Mouse (Mus musculus) c-Kit-negative CD71-positive TER-119-positive erythroid progenitor cells, embryonic 14.5 days (primary cell): ENCODE data around the gene Rpp25l.
"Not testable (repeated sequence)": the region's sequence is repeated elsewhere in the genome, so short reads cannot be mapped to it uniquely, and the experiment has no call there.

Experiments used
- DNase-seq: peaks from one replicate; pipeline ENCODE4 v3.0.0-alpha.2; 2013; ENCODE audit warnings: low read depth, low spot score

Rpp25l gene

DNA sequence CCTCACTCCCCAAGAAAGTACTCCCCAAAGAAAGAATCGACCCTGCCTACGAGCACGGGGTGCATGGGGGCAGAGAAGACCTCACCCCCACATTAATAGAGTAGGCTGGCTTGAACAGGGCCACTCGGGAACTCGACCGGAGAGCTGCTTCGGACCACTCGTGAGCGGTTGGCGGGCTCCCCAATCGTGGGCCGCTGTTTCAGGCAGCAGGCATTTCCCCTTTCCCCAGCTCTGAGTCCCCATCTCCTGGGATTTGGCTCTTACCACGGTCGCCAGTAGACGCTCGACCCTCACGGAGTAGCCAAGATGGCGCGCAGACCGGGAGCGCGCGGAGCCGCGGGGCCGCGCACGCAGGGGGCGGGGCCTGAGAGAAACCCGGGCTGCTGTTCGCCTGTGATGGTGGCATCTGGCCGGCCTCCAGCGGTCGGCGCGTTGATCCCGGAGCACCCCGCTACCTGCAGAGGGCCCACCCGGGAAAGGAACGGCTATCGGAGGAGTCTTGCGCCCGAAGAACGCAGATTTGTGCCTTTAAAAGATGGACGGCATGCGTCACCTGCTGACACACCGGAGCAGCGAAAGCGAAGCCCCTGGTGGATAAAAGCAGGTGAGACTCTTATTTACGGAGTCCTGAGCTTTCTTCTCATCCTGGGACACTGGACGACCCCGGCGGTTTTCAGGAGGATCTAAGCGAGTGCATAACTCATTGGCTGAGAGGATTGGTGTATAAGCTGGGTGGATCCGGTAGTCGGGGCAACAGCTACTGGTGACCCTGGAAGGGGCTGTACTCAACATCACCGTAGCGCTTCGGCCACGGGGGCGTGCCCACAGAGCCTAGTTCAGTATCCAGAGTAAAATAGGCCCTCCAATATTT, at the start of gene Rpp25l:
TSS of gene Rpp25l (minus strand) at position 338 of the 871 bp plus-strand sequence.
- peak; percentile 86 for DNase-seq

DNA sequence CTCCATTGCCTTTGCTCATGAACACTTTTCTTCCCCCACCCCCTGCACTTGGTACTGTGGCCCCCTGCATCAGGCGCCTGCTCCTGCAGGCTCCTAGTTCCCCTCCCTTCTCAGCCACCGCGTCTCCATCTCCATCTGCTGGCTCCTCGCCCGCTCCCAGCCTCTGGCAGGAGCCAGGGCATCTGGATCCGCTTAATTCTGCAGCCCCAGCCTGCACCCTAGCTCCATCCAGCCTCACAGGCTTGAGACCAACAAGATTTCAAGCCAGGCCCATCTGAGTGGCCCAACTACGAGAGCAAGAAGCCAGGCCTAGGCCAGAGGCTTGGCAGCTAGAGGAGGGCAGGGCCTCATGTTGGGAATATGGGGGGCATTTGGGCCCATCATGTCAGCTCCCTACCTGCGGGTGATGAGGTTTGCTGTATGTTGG, 49.4 kb upstream of the Rpp25l start:
- DNase-seq: not testable (repeated sequence)

- no peak for DNase-seq
These were observed 48.9 kb upstream of the Rpp25l start for GRCm38 (mm10) chr4:41762099-41762687.

GRCm38 (mm10) chr4:41761680-41762079, 48.3 kb upstream of the Rpp25l start:
- no peak for DNase-seq

GRCm38 (mm10) chr4:41760911-41761310, 47.6 kb upstream of the Rpp25l start:
- no peak for DNase-seq

GRCm38 (mm10) chr4:41760288-41760721, 47.0 kb upstream of the Rpp25l start:
- no peak for DNase-seq

GRCm38 (mm10) chr4:41759656-41760287, 46.4 kb upstream of the Rpp25l start:
- no peak for DNase-seq

DNA sequence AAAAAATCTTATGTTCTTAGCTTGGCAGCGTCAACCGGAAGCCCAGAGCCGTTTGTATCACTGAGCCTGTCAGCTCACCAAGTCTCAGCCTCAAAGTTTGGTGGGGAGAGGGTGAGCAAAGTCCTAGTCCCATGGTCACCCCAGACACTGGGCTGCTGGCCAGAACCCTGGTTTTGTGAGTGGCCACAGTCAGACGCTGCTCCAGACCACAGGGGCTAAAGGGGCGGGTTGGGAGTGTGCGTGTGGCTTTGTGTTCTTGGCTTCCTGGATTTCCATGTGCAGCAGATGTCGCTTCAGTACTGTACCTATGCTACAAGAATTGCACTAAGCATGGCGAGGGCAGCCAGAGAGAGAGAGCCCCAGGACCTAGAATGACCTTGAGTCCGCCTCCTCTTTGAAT, 45.9 kb upstream of the Rpp25l start:
- DNase-seq: no peak

- DNase-seq: no peak
These were observed 45.4 kb upstream of the Rpp25l start for GRCm38 (mm10) chr4:41758701-41759100.

DNA sequence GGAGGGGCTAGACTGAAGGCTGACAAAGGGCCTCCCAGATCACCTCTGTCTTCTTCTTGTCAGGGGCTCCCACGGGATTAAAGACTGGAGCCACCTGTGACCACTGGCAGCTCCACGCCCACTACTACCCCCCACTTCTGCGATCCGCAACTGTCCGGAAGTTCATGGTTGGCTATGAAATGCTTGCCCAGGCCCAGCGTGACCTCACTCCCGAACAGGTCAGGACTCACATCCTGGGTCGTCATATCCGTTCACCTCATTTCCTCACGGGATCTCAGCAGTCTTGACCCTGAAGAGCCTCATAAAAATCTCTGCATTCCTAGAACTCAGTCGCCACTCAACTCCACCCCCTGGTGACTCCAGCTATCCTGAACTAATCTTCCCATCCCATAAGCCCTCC, 44.7 kb upstream of the Rpp25l start:
- no peak for DNase-seq

- no peak for DNase-seq
These were observed 44.0 kb upstream of the Rpp25l start for GRCm38 (mm10) chr4:41757321-41757720.

- DNase-seq: no peak
These were observed 43.1 kb upstream of the Rpp25l start for GRCm38 (mm10) chr4:41756440-41756839.

DNA sequence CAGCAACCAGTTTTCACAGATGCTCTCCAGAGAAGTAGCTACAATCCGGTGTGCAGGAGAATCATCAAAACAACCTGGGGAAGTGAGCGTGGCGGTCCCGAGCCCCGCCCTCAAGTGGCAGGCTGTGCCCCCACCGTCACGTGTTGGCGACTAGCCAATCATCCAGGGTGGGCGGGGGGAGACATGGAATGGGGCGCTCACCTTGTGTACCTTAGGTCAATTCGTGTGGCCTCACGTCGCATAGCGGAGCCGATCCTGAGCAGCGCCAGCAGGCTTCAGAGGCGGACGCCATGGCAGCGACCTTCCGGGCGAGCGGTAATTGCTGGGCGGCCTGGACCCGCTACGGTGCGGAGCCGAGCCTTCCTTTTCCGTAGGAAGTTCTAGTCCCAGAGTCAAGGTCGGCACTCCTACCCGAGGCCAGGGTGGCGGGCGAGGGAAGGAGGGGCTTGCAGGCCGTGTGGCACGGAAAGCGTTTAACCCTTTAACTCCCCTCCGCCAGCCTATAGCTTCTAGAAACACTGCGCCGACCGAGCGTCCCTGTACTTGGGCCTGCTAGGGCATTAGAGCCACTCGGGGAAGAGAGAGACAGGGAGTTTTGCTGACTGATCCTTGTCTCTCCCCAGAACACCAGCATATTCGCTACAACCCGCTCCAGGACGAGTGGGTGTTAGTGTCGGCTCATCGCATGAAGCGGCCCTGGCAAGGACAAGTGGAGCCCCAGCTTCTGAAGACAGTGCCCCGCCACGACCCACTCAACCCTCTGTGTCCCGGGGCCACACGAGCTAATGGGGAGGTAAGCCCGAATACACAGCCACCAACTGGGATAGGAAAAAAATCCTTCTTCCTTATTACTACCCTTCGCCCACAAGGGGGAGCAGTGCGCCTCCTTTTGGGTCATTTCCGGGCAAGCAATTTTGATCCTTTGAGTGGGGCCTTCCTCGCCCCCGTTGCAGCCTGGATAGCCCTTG, 42.3 kb upstream of the Rpp25l start, which contains the start of gene Sigmar1:
TSS of gene Sigmar1 (minus strand) at position 820 of the 968 bp plus-strand sequence.
- DNase-seq: peak; percentile 62

- no peak for DNase-seq
These were observed 41.5 kb upstream of the Rpp25l start, which contains the start of gene Galt for GRCm38 (mm10) chr4:41754797-41755337. TSS of gene Galt (plus strand) at chr4:41755228.

GRCm38 (mm10) chr4:41745021-41745420, 31.7 kb upstream of the Rpp25l start:
- DNase-seq: no peak

DNA sequence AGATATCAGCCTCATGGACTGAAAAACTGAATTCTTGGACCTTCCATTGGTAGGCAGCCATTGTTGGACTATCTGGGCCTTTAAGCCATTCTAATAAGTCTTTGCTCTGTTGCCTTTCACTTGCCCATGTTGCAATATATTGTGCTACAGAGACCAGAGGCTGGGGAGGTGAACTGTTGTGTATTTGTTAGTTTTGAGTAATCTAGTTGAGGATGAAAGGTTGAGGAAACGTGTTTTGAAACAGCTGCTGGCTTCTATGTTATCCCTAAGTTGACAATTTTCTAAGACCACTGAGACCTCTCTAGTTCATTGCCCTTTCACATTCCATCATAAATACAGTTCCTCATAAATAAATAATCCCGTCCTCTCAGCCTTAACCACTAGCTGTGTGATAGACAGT, 30.8 kb upstream of the Rpp25l start:
- DNase-seq: no peak

GRCm38 (mm10) chr4:41741158-41741560, 27.8 kb upstream of the Rpp25l start:
- DNase-seq: peak; percentile 77

GRCm38 (mm10) chr4:41740380-41741157, 27.2 kb upstream of the Rpp25l start:
- no peak for DNase-seq

- no peak for DNase-seq
These were observed 25.9 kb upstream of the Rpp25l start for GRCm38 (mm10) chr4:41739260-41739659.

GRCm38 (mm10) chr4:41738256-41738603, 24.9 kb upstream of the Rpp25l start:
- no peak for DNase-seq
